Mouse (Mus musculus): ENCODE measurements around the gene Gse1. TPM values are rescaled to one million over a fixed set of nuclear protein-coding genes. Genes with fewer than 3 reads are reported as not detected.

Gse1 gene
- total RNA-seq, 1 experiment from 2014 or later: 48.8 TPM

GRCm38 (mm10) chr8:120425199-120425941 is 197.1 kb downstream of the Gse1 start:
- no peak for DNase-seq

DNA sequence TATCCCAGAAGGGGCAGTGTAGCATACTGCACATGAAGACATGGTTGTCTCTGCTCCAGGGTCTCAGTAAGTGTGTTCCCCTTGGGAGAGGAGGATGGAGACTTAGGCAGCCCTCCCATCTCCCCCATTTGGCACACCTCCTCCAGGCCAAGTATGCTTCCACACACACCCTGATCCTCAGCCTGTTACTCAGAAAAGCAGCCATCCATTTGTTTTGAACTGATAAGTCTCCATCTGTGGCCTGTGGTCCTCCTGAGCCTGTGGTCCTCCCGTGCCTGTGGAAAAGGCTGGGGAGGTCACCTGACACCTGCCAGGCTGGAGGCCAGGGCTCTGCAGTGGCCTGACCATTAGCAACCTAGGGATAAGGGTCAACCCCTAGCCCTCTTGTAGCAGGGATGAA is 197.8 kb downstream of the Gse1 start:
- DNase-seq: no peak

DNA sequence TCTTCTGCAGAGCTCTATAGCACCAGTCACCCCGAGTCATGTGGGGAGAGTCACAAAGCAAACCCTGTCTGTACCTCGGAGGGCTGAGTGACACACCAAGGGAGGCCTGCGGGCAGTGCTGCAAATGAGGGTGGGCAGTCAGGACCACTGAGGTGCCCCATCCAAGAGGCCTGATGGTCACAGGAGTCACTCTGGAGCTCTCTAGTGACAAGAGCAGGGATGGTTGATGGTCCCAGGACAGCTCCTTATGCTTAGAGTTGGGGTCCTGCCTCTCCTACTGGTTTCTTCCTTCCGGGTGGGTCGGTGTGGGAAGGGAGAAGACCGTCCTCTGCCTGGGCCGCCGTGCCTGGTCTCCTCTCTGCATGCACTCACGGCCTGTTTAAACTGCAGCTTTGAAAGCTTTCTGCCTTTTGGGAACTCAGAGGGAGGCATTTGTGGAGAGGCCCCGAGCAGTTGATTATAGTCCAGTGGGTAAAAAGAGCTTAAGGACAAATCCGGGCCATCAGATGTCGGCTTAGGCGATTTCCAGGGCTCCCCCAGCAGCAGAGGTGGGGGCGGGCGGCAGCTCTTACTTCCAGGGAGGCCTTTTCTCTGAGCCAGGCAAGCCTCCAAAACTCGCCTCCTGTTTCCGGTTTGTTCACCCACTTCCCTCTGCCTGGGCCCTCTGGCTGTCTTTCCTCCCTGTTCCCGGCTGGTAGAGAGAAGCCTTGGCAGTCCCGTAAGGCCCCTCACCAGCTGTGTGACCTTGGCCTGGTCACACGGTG is 198.5 kb downstream of the Gse1 start:
- DNase-seq: peak; percentile 38

DNA sequence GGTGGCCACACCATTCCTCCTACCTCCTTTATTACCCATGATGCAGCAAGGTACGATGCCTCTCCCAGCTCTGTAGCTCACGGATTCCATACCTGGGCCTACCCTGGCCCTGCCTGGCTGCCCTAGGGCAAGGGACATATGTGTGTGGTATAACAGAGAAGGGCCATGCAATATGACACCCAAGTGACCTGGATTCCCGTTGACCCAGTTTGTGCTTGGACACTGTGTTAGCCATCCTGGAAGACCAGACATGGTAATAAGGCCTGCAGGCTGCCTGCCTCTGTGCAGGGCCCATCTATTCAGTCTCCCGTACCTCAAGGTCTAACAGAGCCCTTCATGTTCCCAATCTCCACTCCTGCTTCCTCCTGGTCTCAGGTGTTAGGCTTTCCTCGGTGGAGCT is 200.2 kb downstream of the Gse1 start:
- no peak for DNase-seq

DNA sequence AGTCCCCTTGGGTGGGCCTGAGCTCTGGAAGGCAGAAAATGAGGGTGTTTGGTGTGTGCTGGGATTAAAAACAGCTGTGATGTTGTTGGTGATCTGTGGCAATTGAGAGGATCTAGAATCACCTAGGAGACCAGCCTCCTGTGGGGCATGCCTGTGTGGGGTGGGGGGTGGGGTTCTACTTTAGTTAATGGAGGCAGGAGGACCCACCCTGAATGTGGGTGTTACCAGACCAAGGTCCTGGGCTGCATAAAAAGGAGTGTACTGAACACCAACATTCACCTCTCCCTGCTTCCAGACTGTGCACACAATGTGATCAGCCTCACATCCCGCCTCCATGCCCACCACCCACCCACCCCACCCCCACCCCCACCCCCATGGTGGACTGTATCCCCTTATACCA is 200.9 kb downstream of the Gse1 start:
- no peak for DNase-seq

DNA sequence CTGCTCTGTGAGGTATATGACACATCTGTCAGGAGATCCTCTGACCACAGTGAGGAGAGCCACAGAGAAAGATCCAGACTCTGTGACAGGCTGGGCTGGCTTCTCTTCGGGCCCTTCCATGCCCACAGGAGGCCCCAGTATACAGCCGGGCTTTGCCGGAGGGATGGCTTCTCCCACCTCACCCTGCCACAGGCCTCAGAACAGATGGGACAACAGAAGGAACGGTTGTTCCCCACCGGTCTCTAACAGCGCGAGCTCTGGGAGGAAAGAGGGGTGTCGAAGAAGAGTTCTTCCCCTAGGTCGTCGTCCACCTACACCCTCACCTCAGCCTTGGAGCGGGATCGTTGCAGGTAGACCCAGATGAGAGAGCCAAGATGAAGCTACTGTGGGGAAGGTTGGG is 202.8 kb downstream of the Gse1 start:
- no peak for DNase-seq

GRCm38 (mm10) chr8:120432438-120432837 is 204.2 kb downstream of the Gse1 start:
- no peak for DNase-seq

DNA sequence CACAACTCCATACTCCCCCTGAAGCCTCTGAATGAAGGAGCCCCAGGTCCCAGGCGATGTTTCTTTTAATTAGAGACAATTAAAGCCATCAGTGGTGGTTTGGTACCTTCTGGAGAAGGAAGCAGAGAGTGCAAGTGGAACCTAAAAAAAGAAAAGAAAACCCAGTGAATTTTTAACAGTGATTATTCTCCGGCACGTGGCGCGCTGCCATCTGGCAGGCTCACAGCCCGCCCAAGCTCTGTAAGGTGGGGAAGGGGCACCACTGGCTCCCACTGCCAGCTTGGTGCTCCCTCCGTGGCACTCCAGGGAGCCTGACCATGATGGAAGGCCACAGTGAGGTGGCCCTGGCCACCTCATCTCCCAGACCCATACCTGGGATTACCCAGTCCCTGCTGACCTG is 204.9 kb downstream of the Gse1 start:
- no peak for DNase-seq

DNA sequence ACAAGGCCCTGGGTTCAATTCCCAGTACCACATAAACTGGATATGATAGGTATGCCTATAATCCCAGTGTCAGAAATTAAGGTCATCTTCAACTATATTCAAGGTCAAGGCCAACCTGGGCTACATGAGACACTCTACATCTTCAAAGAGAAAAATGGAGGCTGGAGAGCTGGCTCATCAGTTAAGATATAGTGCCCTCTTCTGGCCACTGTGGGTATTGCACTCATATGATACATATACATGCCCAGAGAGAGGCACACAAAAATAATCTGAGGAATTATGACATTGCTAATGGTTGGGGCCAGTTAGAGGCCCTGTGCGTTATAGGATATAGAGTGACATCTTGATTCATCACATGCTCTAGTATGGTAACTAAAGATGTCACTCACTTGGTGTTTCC is 205.5 kb downstream of the Gse1 start:
- DNase-seq: no peak

- no peak for DNase-seq
Observed at GRCm38 (mm10) chr8:120435781-120436180, 207.5 kb downstream of the Gse1 start.

GRCm38 (mm10) chr8:120436491-120437030 is 208.3 kb downstream of the Gse1 start:
- no peak for DNase-seq

DNA sequence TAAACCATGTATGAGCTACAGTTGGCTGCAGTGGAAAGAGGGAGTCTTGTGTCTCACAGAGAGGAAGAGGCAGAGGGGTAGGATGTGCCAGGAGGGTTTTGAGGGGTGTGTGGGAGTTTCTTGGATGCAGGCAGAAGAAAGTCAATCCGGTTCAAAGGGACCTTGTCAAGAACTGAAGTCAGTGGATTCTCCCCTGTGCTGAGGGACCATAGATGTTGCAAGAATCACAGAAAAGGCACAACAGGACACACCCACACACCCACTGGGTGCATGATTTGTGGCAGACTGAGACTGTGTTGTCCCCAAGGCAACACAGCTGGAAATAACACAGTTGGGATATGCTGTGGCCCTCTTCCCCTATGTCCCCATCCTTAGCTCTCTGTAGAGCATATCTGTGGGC is 209.0 kb downstream of the Gse1 start:
- no peak for DNase-seq

GRCm38 (mm10) chr8:120437666-120438395 is 209.6 kb downstream of the Gse1 start:
- DNase-seq: no peak

DNA sequence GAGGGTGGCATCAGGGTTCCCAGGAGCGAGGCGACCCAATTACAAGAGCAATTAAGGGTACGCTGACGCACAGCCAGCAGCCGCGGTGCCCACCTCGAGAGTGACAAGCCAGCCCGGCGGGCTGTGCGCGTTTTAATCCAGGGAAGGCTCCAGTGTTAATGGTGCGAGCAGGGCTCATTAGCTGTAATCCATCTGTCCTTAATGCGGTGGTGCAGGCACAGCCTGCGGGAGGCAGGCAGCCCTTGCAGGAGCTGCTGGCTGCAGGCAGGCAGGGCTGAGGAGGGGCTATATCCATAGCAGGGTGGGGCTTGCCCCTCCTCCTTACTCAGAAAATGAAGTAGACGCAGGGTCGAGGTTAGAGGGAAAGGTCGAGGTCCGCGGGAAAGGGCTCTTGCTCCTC is 211.1 kb downstream of the Gse1 start:
- DNase-seq: no peak

- DNase-seq: no peak
Observed at GRCm38 (mm10) chr8:120440739-120441138, 212.5 kb downstream of the Gse1 start.

GRCm38 (mm10) chr8:120441637-120442036 is 213.4 kb downstream of the Gse1 start:
- DNase-seq: no peak

- DNase-seq: no peak
Observed at GRCm38 (mm10) chr8:120442306-120443003, 214.2 kb downstream of the Gse1 start.

GRCm38 (mm10) chr8:120445249-120445648 is 217.0 kb downstream of the Gse1 start:
- DNase-seq: no peak

DNA sequence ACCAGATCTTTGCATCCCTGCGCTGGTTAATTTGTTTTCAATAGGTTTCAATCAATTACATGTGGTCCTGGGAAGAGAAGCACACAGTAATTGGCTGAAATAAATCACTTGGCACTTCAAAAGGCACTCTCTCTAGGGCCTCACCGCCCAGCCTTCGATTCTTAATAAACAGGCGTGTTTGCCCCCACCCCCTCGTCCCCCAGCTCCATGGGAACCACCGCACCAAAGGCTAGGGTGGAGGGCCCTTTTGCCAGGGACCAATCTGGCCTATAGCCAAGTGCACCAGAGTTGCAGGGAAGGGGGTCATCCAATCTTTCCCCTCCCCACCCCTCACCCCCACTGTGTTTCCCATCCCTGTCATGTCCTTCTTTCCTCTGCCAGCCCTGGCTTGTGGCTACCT is 219.9 kb downstream of the Gse1 start:
- no peak for DNase-seq

DNA sequence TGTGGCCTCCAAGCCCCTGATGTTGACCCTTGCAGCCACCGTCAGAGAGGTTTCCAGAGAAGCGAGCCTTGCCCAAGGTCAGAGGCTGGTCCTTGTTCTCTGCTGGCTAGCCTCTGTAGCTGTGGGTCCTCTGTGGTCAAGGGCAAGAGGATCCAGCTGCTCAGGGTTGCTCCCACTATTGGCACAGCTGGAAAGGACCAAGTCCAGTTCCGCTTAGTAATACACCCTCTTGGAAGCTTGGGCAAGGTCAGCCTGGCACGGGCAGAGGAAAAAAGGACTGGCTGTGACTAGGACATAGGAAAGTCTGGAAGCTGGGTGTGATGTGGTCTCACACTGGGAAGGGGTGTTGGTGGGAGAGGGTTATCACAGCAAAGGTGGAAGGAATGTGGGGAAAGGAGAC is 220.9 kb downstream of the Gse1 start:
- DNase-seq: peak; percentile 62

GRCm38 (mm10) chr8:120449608-120450031 is 221.4 kb downstream of the Gse1 start:
- DNase-seq: no peak

GRCm38 (mm10) chr8:120452111-120452510 is 223.9 kb downstream of the Gse1 start:
- DNase-seq: no peak
